Mouse (Mus musculus): ENCODE data around the gene Ngb. TPM values are rescaled to one million over a fixed set of nuclear protein-coding genes. Genes with fewer than 3 reads are reported as not detected.
A peak's percentile ranks its signal among the peaks of the same experiment; 100 is the strongest.

Ngb gene
- polyA plus RNA-seq, 1 experiment, result 0.55 TPM

DNA sequence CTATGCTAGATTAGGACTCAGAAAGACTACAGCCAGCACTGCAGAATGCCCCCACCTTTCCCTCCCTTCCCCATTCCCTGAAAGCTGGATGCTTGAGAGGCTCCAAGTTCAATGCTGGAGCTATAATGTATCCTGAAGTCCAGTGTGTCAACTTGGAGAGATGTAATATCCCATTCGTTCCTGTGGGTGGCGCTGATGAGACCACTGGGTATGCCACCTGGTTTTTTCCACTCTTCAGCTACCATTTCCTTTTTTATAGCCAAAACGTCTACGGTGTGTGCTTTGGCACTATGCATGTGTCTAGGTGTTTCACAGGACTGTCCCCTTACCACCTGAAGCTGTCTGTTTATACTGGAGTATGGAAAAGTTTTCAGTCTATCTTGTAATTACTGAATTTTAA, 14.0 kb downstream of the Ngb start:
- Histone ChIP-seq H3K36me3 (ENCODE audit: control insufficient read depth, insufficient read depth, low read length) (no peaks in the 10 kb centered on the region), H3K27ac (ENCODE audit: control insufficient read depth, insufficient read depth, low read length) (no peak overlapping the region), H3K4me3 (ENCODE audit: control insufficient read depth, insufficient read depth, low read length) (no peak overlapping the region), H3K4me1 (replicated peaks; ENCODE audit: control insufficient read depth, insufficient read depth, low read length) (no peaks in the 10 kb centered on the region; the same call in 1 of the 2 replicates), H3K27me3 (ENCODE audit: control insufficient read depth, insufficient read depth, low read length) (no peaks in the 10 kb centered on the region)
- no peak for TF ChIP-seq POLR2A (IDR thresholded peaks at IDR 0.05; ENCODE audit: control insufficient read depth, extremely low read depth, insufficient read depth, low read length, poor library complexity)
- no peak for TF ChIP-seq CTCF (IDR thresholded peaks at IDR 0.05; ENCODE audit: borderline replicate concordance, control insufficient read depth, extremely low read depth, insufficient read depth, low read length, poor library complexity)
- DNase-seq, result peak; percentile 7
- 21% methylated on average over 4 of the region's 4 CpGs for WGBS

DNA sequence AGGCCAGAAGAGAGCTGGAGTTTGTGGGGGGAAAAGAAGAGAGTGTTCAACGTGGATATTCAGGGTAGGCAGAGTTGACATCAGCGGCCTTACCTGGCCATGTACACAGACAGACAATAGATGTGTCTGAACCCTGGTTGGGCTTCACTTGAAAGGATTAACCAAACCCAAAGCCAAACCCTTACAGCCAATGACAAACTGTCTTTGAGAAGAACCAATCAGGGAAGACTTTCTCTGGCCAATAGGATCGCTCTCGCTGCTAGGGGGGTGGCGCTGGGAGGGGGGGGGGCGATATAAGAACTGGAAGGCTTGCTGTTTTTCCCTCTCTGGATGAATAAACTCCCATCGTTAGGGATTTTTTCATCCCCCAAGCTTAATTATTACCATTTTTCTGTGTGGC, 15.1 kb downstream of the Ngb start:
- Histone ChIP-seq H3K4me1 (replicated peaks; ENCODE audit: control insufficient read depth, insufficient read depth, low read length) (no peaks in the 10 kb centered on the region; the same call in 1 of the 2 replicates), H3K27me3 (ENCODE audit: control insufficient read depth, insufficient read depth, low read length) (no peaks in the 10 kb centered on the region), H3K36me3 (ENCODE audit: control insufficient read depth, insufficient read depth, low read length) (no peaks in the 10 kb centered on the region), H3K27ac (ENCODE audit: control insufficient read depth, insufficient read depth, low read length) (no peak overlapping the region), H3K4me3 (ENCODE audit: control insufficient read depth, insufficient read depth, low read length) (no peak overlapping the region)
- TF ChIP-seq POLR2A (IDR thresholded peaks at IDR 0.05; ENCODE audit: control insufficient read depth, extremely low read depth, insufficient read depth, low read length, poor library complexity), result no peak
- TF ChIP-seq CTCF (IDR thresholded peaks at IDR 0.05; ENCODE audit: borderline replicate concordance, control insufficient read depth, extremely low read depth, insufficient read depth, low read length, poor library complexity), result no peak
- WGBS, result 80% methylated on average over 7 of the region's 7 CpGs
- no peak for DNase-seq

DNA sequence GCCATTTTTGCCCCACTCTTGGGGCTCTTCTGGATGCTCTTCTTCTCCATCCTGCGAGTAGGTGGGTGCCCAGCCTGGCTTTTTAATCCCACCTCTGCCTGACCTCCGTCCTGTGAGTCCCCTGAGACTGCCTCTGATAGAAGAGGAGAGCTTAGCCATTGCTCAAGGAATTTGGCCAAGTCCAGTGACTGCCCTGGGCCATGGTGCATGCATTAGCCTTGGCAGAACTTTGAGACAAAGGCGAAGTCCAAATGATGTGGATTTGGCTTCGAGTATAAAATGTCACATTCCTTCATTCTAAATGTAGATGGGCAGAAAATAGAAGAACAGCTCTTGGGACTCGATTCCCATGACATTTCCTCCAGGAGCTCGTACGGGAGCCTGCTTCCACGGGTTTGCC, 19.5 kb downstream of the Ngb start:
- H3K27ac ChIP-seq (ENCODE audit: control insufficient read depth, insufficient read depth, low read length), result no peak overlapping the region
- 82% methylated on average over 8 of the region's 8 CpGs for WGBS
- H3K4me1 ChIP-seq (replicated peaks; ENCODE audit: control insufficient read depth, insufficient read depth, low read length), result no peaks in the 10 kb centered on the region
- no peaks in the 10 kb centered on the region for H3K27me3 ChIP-seq (ENCODE audit: control insufficient read depth, insufficient read depth, low read length)
- no peak for DNase-seq
- H3K36me3 ChIP-seq (ENCODE audit: control insufficient read depth, insufficient read depth, low read length), result no peaks in the 10 kb centered on the region
- no peak overlapping the region for H3K4me3 ChIP-seq (ENCODE audit: control insufficient read depth, insufficient read depth, low read length)
- TF ChIP-seq CTCF (IDR thresholded peaks at IDR 0.05; ENCODE audit: borderline replicate concordance, control insufficient read depth, extremely low read depth, insufficient read depth, low read length, poor library complexity) (no peak), POLR2A (IDR thresholded peaks at IDR 0.05; ENCODE audit: control insufficient read depth, extremely low read depth, insufficient read depth, low read length, poor library complexity) (no peak)

DNA sequence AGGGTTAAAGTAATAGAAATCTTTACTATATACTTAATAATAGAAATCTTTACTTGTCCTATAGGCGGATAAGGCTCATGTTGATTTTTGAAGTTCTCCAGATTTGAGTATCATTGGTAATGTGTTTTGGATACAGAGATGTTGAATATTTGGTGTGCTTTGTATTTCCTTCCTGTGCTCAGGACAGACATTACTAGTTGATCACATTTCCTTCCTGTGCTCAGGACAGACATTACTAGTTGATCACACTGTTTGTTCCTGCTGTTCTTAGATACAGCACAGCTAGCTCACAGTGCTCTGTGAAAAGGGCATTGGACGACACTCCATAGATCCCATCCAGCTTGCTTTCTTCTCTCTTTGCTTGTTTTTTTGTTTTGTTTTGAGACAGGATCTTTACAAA, 25.7 kb downstream of the Ngb start:
- no peak for DNase-seq
- Histone ChIP-seq H3K27ac (ENCODE audit: control insufficient read depth, insufficient read depth, low read length) (no peak overlapping the region), H3K4me3 (ENCODE audit: control insufficient read depth, insufficient read depth, low read length) (no peak overlapping the region), H3K36me3 (ENCODE audit: control insufficient read depth, insufficient read depth, low read length) (no peaks in the 10 kb centered on the region), H3K27me3 (ENCODE audit: control insufficient read depth, insufficient read depth, low read length) (no peaks in the 10 kb centered on the region), H3K4me1 (replicated peaks; ENCODE audit: control insufficient read depth, insufficient read depth, low read length) (no peaks in the 10 kb centered on the region)
- no peak for TF ChIP-seq POLR2A (IDR thresholded peaks at IDR 0.05; ENCODE audit: control insufficient read depth, extremely low read depth, insufficient read depth, low read length, poor library complexity)
- TF ChIP-seq CTCF (IDR thresholded peaks at IDR 0.05; ENCODE audit: borderline replicate concordance, control insufficient read depth, extremely low read depth, insufficient read depth, low read length, poor library complexity), result no peak
- 95% methylated on average over 2 of the region's 2 CpGs for WGBS

DNA sequence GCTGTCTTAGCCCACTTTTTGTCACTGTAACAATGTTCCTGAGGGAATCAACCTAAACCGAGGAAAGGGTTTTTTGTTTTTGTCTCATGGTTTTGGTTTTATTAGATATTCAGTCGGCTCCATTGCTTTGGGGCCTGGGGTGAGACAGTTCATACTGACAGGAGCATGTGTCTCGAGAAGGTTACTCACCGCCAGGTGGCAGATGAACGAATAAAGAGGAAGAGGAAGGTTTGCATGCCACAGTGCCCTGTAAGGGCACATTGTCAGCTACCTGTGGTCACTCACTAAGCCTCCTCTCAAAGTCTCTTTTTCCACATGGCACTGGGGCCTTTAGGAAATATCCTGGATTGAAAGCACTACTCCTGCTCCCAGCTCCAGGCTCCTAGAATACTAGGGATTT, 31.8 kb downstream of the Ngb start:
- Histone ChIP-seq H3K27me3 (ENCODE audit: control insufficient read depth, insufficient read depth, low read length) (no peaks in the 10 kb centered on the region), H3K4me1 (replicated peaks; ENCODE audit: control insufficient read depth, insufficient read depth, low read length) (no peaks in the 10 kb centered on the region), H3K4me3 (ENCODE audit: control insufficient read depth, insufficient read depth, low read length) (no peak overlapping the region), H3K27ac (ENCODE audit: control insufficient read depth, insufficient read depth, low read length) (no peak overlapping the region), H3K36me3 (ENCODE audit: control insufficient read depth, insufficient read depth, low read length) (no peaks in the 10 kb centered on the region)
- DNase-seq, result no peak
- TF ChIP-seq POLR2A (IDR thresholded peaks at IDR 0.05; ENCODE audit: control insufficient read depth, extremely low read depth, insufficient read depth, low read length, poor library complexity), result no peak
- no peak for TF ChIP-seq CTCF (IDR thresholded peaks at IDR 0.05; ENCODE audit: borderline replicate concordance, control insufficient read depth, extremely low read depth, insufficient read depth, low read length, poor library complexity)
- WGBS, result 44% methylated on average over 5 of the region's 5 CpGs

DNA sequence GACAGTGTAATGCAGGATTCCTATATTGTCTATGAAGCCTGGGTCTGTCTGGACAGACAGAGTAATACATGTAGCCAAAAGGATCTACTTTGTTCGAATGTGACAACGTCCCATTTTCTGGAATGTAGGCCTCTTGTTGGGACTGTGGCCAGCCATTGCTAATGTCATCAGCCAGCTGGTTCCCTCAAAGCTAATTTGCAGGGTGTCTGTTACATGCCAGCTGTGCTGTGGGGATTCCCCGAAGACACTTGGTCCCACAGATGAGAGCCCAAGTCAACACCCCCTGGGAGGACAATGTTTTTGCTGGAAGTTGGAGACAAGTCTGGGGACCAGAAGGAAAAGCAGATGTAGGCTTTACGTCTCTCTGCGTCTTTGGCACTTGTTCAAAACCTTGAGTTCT, 35.9 kb downstream of the Ngb start:
- H3K27me3 ChIP-seq (ENCODE audit: control insufficient read depth, insufficient read depth, low read length), result no peaks in the 10 kb centered on the region
- DNase-seq, result no peak
- H3K4me3 ChIP-seq (ENCODE audit: control insufficient read depth, insufficient read depth, low read length), result no peak overlapping the region
- no peak for TF ChIP-seq POLR2A (IDR thresholded peaks at IDR 0.05; ENCODE audit: control insufficient read depth, extremely low read depth, insufficient read depth, low read length, poor library complexity)
- no peak for TF ChIP-seq CTCF (IDR thresholded peaks at IDR 0.05; ENCODE audit: borderline replicate concordance, control insufficient read depth, extremely low read depth, insufficient read depth, low read length, poor library complexity)
- 90% methylated on average over 5 of the region's 5 CpGs for WGBS
- H3K36me3 ChIP-seq (ENCODE audit: control insufficient read depth, insufficient read depth, low read length), result no peaks in the 10 kb centered on the region
- no peak overlapping the region for H3K27ac ChIP-seq (ENCODE audit: control insufficient read depth, insufficient read depth, low read length)
- no peaks in the 10 kb centered on the region for H3K4me1 ChIP-seq (replicated peaks; ENCODE audit: control insufficient read depth, insufficient read depth, low read length)

DNA sequence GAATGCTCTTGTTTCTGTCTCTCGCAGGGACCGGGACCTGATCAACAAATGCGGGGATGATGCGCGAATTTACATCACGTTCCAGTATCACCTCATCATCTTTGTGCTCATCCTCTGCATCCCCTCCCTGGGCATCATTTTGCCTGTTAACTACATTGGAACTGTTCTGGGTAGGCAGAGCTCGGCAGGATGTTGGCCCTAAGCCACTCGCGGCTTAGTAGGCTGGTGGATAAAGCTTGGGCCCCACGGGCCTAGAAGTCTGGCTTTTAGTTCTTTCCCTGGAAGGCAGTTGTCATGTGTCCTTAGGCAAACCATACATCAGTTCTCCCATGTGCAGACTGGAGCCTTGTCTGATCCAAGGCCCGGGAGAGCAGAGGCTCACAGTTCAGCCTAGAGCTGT, 36.9 kb downstream of the Ngb start:
- TF ChIP-seq POLR2A (IDR thresholded peaks at IDR 0.05; ENCODE audit: control insufficient read depth, extremely low read depth, insufficient read depth, low read length, poor library complexity) (no peak), CTCF (IDR thresholded peaks at IDR 0.05; ENCODE audit: borderline replicate concordance, control insufficient read depth, extremely low read depth, insufficient read depth, low read length, poor library complexity) (no peak)
- Histone ChIP-seq H3K27ac (ENCODE audit: control insufficient read depth, insufficient read depth, low read length) (no peak overlapping the region), H3K36me3 (ENCODE audit: control insufficient read depth, insufficient read depth, low read length) (no peaks in the 10 kb centered on the region), H3K4me1 (replicated peaks; ENCODE audit: control insufficient read depth, insufficient read depth, low read length) (no peaks in the 10 kb centered on the region), H3K27me3 (ENCODE audit: control insufficient read depth, insufficient read depth, low read length) (no peaks in the 10 kb centered on the region), H3K4me3 (ENCODE audit: control insufficient read depth, insufficient read depth, low read length) (no peak overlapping the region)
- DNase-seq, result no peak
- WGBS, result 89% methylated on average over 11 of the region's 11 CpGs
